14 mouse cellular contexts compared by ENCODE assay signal in the genomic region with DNA sequence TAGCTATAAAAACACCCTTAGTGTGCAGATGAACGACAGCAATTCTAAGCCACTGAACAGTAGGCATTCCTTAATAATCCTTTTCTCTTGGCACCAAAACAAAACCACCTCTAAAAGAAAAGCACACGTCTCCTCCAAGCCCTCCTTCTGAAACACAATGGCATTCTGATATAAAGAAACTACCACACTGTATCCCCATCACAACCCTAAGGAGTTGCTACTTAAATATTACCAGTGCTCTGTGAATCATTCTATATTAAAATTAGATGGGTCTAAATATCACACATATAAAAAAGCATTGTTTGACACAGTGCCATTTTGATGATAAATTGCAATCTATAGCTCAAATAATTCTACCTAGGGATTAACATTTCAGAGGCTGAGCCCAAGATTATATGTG.
"Had no signal": no experiment of that assay in that cellular context is flagged by ENCODE, and none has a peak within 500 bp of the region (broad histone marks: within the 10 kb centered on the region; RNA-seq: fewer than 3 reads in every experiment).

No protein-coding gene starts in this region.

- H3K9ac ChIP-seq: limb, embryonic 12.5 days; liver, embryonic 13.5 days; neural tube, embryonic 12.5 days had no signal

- H3K27ac ChIP-seq: layer of hippocampus, adult 2 months; limb, embryonic 12.5 days; liver, embryonic 13.5 days; neural tube, embryonic 12.5 days had no signal

- H3K4me3 ChIP-seq: layer of hippocampus, adult 2 months; limb, embryonic 12.5 days; liver, embryonic 13.5 days; myocyte; neural tube, embryonic 12.5 days had no signal

- DNase-seq: kidney, adult 18-20 months; kidney, postnatal 10 days; kidney, postnatal 4 days; liver; liver, embryonic 13.5 days; lung, adult 18-20 months; right cerebral cortex, postnatal 4 days; spleen, adult 18-20 months; thymus, adult 18-20 months; thymus, postnatal 14 days had no signal

- H3K9me3 ChIP-seq: limb, embryonic 12.5 days; liver, embryonic 13.5 days; neural tube, embryonic 12.5 days had no signal

- H3K4me2 ChIP-seq: limb, embryonic 12.5 days; liver, embryonic 13.5 days; neural tube, embryonic 12.5 days had no signal

- H3K36me3 ChIP-seq: limb, embryonic 12.5 days; liver, embryonic 13.5 days; neural tube, embryonic 12.5 days had no signal

- H3K27me3 ChIP-seq: limb, embryonic 12.5 days; liver, embryonic 13.5 days; neural tube, embryonic 12.5 days had no signal

- H3K4me1 ChIP-seq: limb, embryonic 12.5 days; liver, embryonic 13.5 days; neural tube, embryonic 12.5 days had no signal
